Mouse (Mus musculus) stomach, embryonic 14.5 days (tissue): Measurements from ENCODE around the gene Gm10577. TPM values are rescaled to one million over a fixed set of nuclear protein-coding genes. Genes with fewer than 3 reads are reported as not detected.

Experiments
- ATAC-seq: fragments of 200-750 bp; cut with Nextera tagmentation; 2 replicates; pipeline ENCODE4 v1.8.0; 2017; ENCODE audit warnings: low read depth, moderate TSS enrichment; ENCODE audit not compliant: insufficient number of reproducible peaks, insufficient read depth, low FRiP score
- H3K27ac ChIP-seq: fragments of 300-500 bp; sonication (generic); 2 replicates; pipeline ENCODE4 v1.5.1; 2014; ENCODE audit warnings: mild to moderate bottlenecking, low read length, moderate library complexity, mixed read lengths
- H3K27me3 ChIP-seq: fragments of 300-500 bp; sonication (generic); 2 replicates; pipeline ENCODE4 v1.6.1; 2014; ENCODE audit warnings: low read length, control low read depth, mixed read lengths; ENCODE audit not compliant: control insufficient read depth, insufficient read depth
- H3K36me3 ChIP-seq: fragments of 300-500 bp; sonication (generic); 2 replicates; pipeline ENCODE4 v1.6.1; 2014; ENCODE audit warnings: mild to moderate bottlenecking, control low read depth, low read length, moderate library complexity, mixed read lengths; ENCODE audit not compliant: control insufficient read depth, insufficient read depth
- H3K4me1 ChIP-seq: fragments of 300-500 bp; sonication (generic); 2 replicates; pipeline ENCODE4 v1.6.1; 2014; ENCODE audit warnings: low read length, control low read depth, mixed read lengths; ENCODE audit not compliant: control insufficient read depth, insufficient read depth
- H3K4me2 ChIP-seq: fragments of 300-500 bp; sonication (generic); replicated peaks from 2 replicates; pipeline ENCODE4 v1.6.1; 2014; ENCODE audit warnings: low read depth, low read length, control low read depth
- H3K4me3 ChIP-seq: fragments of 300-500 bp; sonication (generic); 2 replicates; pipeline ENCODE4 v1.5.1; 2014; ENCODE audit warnings: low read depth, low read length, control low read depth
- H3K9ac ChIP-seq: fragments of 300-500 bp; sonication (generic); replicated peaks from 2 replicates; pipeline ENCODE4 v1.6.1; 2014; ENCODE audit warnings: low read depth, mild to moderate bottlenecking, control low read depth, low read length, moderate library complexity, mixed read lengths
- H3K9me3 ChIP-seq: fragments of 300-500 bp; sonication (generic); 2 replicates; pipeline ENCODE4 v1.6.1; 2016; ENCODE audit warnings: low read depth, low read length, control low read depth; ENCODE audit not compliant: control insufficient read depth
- WGBS: fragments of 180-500 bp; shearing (Covaris S2); extraction: QIAGEN DNeasy Blood & Tissue Kit; methylation state at CpG from one replicate; pipeline ENCODE4 v1.1.7; 2014; 5-methylcytosine and 5-hydroxymethylcytosine counted together
- polyA plus RNA-seq: library from polyadenylated mRNA; unstranded; fragments of >200 nt; fragmentation: Nextera tagmentation; extraction: Ambion mirVana; gene quantifications from 2 replicates; pipeline ENCODE4 v1.2.1, GENCODE M21; 2014

Gm10577 gene
- polyA plus RNA-seq: not detected in 2 replicates

- H3K36me3 ChIP-seq: no peaks in the 10 kb centered on the region
- H3K4me1 ChIP-seq: no peaks in the 10 kb centered on the region
- no peak within 1 kb of the TSS for H3K27ac ChIP-seq
- no peak within 1 kb of the TSS for H3K4me2 ChIP-seq
- ATAC-seq: no peak
- 0 out of 2 replicates have a peak, but pooled peaks cover 6% of the 10 kb centered on the region for H3K9me3 ChIP-seq
- no peaks in the 10 kb centered on the region for H3K27me3 ChIP-seq
- WGBS: 77% methylated on average over 4 of the region's 4 CpGs
- H3K9ac ChIP-seq: no peak within 1 kb of the TSS
- no peak within 1 kb of the TSS for H3K4me3 ChIP-seq
Measured at GRCm38 (mm10) chr4:101020596-101020995, at the start of gene Gm10577. Gm10577 (minus strand) TSS chr4:101020696.

GRCm38 (mm10) chr4:101069154-101069971 lies 48.9 kb upstream of the Gm10577 start:
- H3K4me3 ChIP-seq: peak overlapping the region; percentile 85
- WGBS: 1% methylated on average over 55 of the region's 55 CpGs
- H3K27ac ChIP-seq: peak overlapping the region; percentile 81; the same call in 1 of the 2 replicates

GRCm38 (mm10) chr4:101068786-101069153 lies 48.3 kb upstream of the Gm10577 start, which contains the start of gene Raver2:
Raver2 (plus strand) TSS chr4:101068983.
- Histone ChIP-seq H3K9me3 (no peaks in the 10 kb centered on the region), H3K9ac (peak within 1 kb of the TSS; percentile 60), H3K36me3 (no peaks in the 10 kb centered on the region), H3K27me3 (no peaks in the 10 kb centered on the region), H3K4me1 (0 out of 2 replicates have a peak, but pooled peaks cover 3% of the 10 kb centered on the region), H3K27ac (peak within 1 kb of the TSS; percentile 81; the same call in 1 of the 2 replicates), H3K4me3 (peak within 1 kb of the TSS; percentile 85), H3K4me2 (peak within 1 kb of the TSS; percentile 89)
- 2% methylated on average over 46 of the region's 54 CpGs for WGBS
- peak; percentile 88 for ATAC-seq

More at GRCm38 (mm10) chr4:101069154-101069971, 48.9 kb upstream of the Gm10577 start:
- Histone ChIP-seq H3K4me1 (0 out of 2 replicates have a peak, but pooled peaks cover 3% of the 10 kb centered on the region), H3K9ac (peak overlapping the region; percentile 60), H3K9me3 (no peaks in the 10 kb centered on the region), H3K4me2 (peak overlapping the region; percentile 89), H3K36me3 (no peaks in the 10 kb centered on the region), H3K27me3 (no peaks in the 10 kb centered on the region)
- peak; percentile 78 for ATAC-seq

- Histone ChIP-seq H3K4me2 (no peak overlapping the region), H3K4me3 (no peak overlapping the region), H3K4me1 (0 out of 2 replicates have a peak, but pooled peaks cover 3% of the 10 kb centered on the region), H3K27ac (no peak overlapping the region), H3K9ac (no peak overlapping the region), H3K27me3 (no peaks in the 10 kb centered on the region), H3K9me3 (no peaks in the 10 kb centered on the region), H3K36me3 (no peaks in the 10 kb centered on the region)
- WGBS: 39% methylated on average over 5 of the region's 5 CpGs
- no peak for ATAC-seq
Measured at GRCm38 (mm10) chr4:101066401-101066800, 45.9 kb upstream of the Gm10577 start.

- H3K4me1 ChIP-seq: no peaks in the 10 kb centered on the region
- no peak overlapping the region for H3K4me3 ChIP-seq
- ATAC-seq: no peak
- no peaks in the 10 kb centered on the region for H3K27me3 ChIP-seq
- H3K27ac ChIP-seq: no peak overlapping the region
- 70% methylated on average over 2 of the region's 2 CpGs for WGBS
- H3K9me3 ChIP-seq: no peaks in the 10 kb centered on the region
- H3K9ac ChIP-seq: no peak overlapping the region
- H3K4me2 ChIP-seq: no peak overlapping the region
- H3K36me3 ChIP-seq: no peaks in the 10 kb centered on the region
Measured at GRCm38 (mm10) chr4:101062146-101062545, 41.6 kb upstream of the Gm10577 start.

GRCm38 (mm10) chr4:101046576-101046975 lies 26.1 kb upstream of the Gm10577 start:
- Histone ChIP-seq H3K4me3 (no peak overlapping the region), H3K4me1 (no peaks in the 10 kb centered on the region), H3K9me3 (no peaks in the 10 kb centered on the region), H3K9ac (no peak overlapping the region), H3K27ac (no peak overlapping the region), H3K36me3 (no peaks in the 10 kb centered on the region), H3K4me2 (no peak overlapping the region), H3K27me3 (no peaks in the 10 kb centered on the region)
- 65% methylated on average over 4 of the region's 4 CpGs for WGBS
- ATAC-seq: no peak

GRCm38 (mm10) chr4:101044149-101044548 lies 23.7 kb upstream of the Gm10577 start:
- H3K36me3 ChIP-seq: no peaks in the 10 kb centered on the region
- no peak overlapping the region for H3K4me3 ChIP-seq
- no peak overlapping the region for H3K4me2 ChIP-seq
- no peaks in the 10 kb centered on the region for H3K9me3 ChIP-seq
- H3K9ac ChIP-seq: no peak overlapping the region
- H3K4me1 ChIP-seq: no peaks in the 10 kb centered on the region
- H3K27me3 ChIP-seq: no peaks in the 10 kb centered on the region
- ATAC-seq: no peak
- H3K27ac ChIP-seq: no peak overlapping the region

- H3K9me3 ChIP-seq: no peaks in the 10 kb centered on the region
- no peak for ATAC-seq
- no peak overlapping the region for H3K4me2 ChIP-seq
- H3K27me3 ChIP-seq: no peaks in the 10 kb centered on the region
- no peaks in the 10 kb centered on the region for H3K36me3 ChIP-seq
- H3K4me3 ChIP-seq: no peak overlapping the region
- H3K9ac ChIP-seq: no peak overlapping the region
- no peak overlapping the region for H3K27ac ChIP-seq
- WGBS: 70% methylated on average over 2 of the region's 2 CpGs
- H3K4me1 ChIP-seq: no peaks in the 10 kb centered on the region
Measured at GRCm38 (mm10) chr4:101043691-101044090, 23.2 kb upstream of the Gm10577 start.
